Mouse (Mus musculus): ENCODE measurements around the gene Arhgef6. TPM values are rescaled to one million over a fixed set of nuclear protein-coding genes. Genes with fewer than 3 reads are reported as not detected.

Arhgef6 gene
- polyA plus RNA-seq, 1 experiment = 13.4 TPM

- TF ChIP-seq POLR2A (IDR thresholded peaks at IDR 0.05; ENCODE audit: extremely low read depth, insufficient read depth, low read length) (no peak), CTCF (IDR thresholded peaks at IDR 0.05; ENCODE audit: extremely low read depth, insufficient read depth, low read length) (no peak)
- no peak overlapping the region for H3K27ac ChIP-seq (ENCODE audit: insufficient read depth, low read length)
- H3K4me3 ChIP-seq (ENCODE audit: insufficient read depth, low read length) = no peak overlapping the region
Measured at GRCm38 (mm10) chrX:57337582-57337981, 947 bp downstream of the Arhgef6 start.

GRCm38 (mm10) chrX:57336958-57337357, 1.6 kb downstream of the Arhgef6 start:
- H3K27ac ChIP-seq (ENCODE audit: insufficient read depth, low read length) = no peak overlapping the region
- no peak overlapping the region for H3K4me3 ChIP-seq (ENCODE audit: insufficient read depth, low read length)
- no peak for TF ChIP-seq POLR2A (IDR thresholded peaks at IDR 0.05; ENCODE audit: extremely low read depth, insufficient read depth, low read length)
- no peak for TF ChIP-seq CTCF (IDR thresholded peaks at IDR 0.05; ENCODE audit: extremely low read depth, insufficient read depth, low read length)
- no peaks in the 10 kb centered on the region; the same call in 1 of the 2 replicates for H3K4me1 ChIP-seq (ENCODE audit: control insufficient read depth, insufficient read depth, low read length)

More at GRCm38 (mm10) chrX:57337582-57337981, 947 bp downstream of the Arhgef6 start:
- H3K4me1 ChIP-seq (ENCODE audit: control insufficient read depth, insufficient read depth, low read length) = no peaks in the 10 kb centered on the region; the same call in 1 of the 2 replicates

DNA sequence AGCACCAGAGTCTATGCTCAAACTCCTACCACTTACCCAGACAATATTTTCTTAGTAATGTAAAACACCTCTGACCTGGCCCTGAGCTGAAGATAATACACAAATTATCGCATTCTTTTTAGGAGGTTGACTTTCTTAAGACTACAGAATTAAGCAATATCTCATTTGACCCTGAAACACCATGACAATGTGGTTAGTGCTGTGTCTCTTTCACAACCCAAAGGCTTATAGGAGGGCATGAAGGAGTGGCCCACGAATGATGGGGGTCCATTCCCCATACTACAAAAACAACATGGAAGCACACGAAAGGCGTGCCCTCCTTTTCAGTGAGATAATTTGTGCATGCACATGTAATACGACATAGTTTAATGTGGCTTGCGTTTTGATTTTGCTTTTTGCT, 3.2 kb downstream of the Arhgef6 start:
- TF ChIP-seq CTCF (IDR thresholded peaks at IDR 0.05; ENCODE audit: extremely low read depth, insufficient read depth, low read length) = no peak
- TF ChIP-seq POLR2A (IDR thresholded peaks at IDR 0.05; ENCODE audit: extremely low read depth, insufficient read depth, low read length) = no peak
- no peak overlapping the region for H3K27ac ChIP-seq (ENCODE audit: insufficient read depth, low read length)
- no peak overlapping the region for H3K4me3 ChIP-seq (ENCODE audit: insufficient read depth, low read length)
- H3K4me1 ChIP-seq (ENCODE audit: control insufficient read depth, insufficient read depth, low read length) = no peaks in the 10 kb centered on the region; the same call in 1 of the 2 replicates

DNA sequence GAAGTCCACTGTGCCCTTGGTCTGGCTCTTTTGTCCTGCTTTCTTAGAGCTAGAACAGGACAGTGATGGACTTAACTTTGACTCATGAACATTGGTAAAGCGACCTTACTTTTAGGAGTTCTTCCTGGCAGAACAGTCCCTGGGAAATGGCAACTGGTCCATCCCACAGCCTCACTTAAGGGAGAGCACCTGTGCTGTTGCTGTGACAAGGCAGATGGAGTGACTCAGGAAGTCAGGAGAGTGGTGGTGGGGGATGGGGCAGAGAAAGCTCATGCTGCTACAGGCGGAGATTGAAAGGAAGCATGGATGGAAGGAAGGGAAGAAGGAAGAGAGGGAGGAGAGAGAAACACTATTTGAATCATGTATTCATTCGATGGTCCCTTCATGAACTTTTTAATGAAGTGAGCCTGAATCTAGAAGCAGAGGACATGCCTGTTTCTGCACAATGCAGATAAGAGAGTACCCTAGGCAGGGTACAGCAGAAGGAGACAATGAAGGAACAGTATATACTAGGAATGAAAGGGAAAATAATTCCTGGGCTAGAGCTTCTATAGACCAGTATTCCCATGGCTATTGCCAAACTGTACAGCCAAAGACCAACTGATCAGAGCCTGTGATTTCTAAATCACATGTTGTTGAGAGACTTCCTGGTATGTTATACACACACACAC, 10.7 kb downstream of the Arhgef6 start:
- Histone ChIP-seq H3K4me1 (ENCODE audit: control insufficient read depth, insufficient read depth, low read length) (no peaks in the 10 kb centered on the region), H3K4me3 (ENCODE audit: insufficient read depth, low read length) (no peak overlapping the region), H3K27ac (ENCODE audit: insufficient read depth, low read length) (no peak overlapping the region)
- TF ChIP-seq CTCF (IDR thresholded peaks at IDR 0.05; ENCODE audit: extremely low read depth, insufficient read depth, low read length) = no peak
- TF ChIP-seq POLR2A (IDR thresholded peaks at IDR 0.05; ENCODE audit: extremely low read depth, insufficient read depth, low read length) = no peak

- Histone ChIP-seq H3K4me3 (ENCODE audit: insufficient read depth, low read length) (peak overlapping the region; percentile 37), H3K27ac (ENCODE audit: insufficient read depth, low read length) (no peak overlapping the region), H3K4me1 (ENCODE audit: control insufficient read depth, insufficient read depth, low read length) (no peaks in the 10 kb centered on the region)
- no peak for TF ChIP-seq CTCF (IDR thresholded peaks at IDR 0.05; ENCODE audit: extremely low read depth, insufficient read depth, low read length)
- TF ChIP-seq POLR2A (IDR thresholded peaks at IDR 0.05; ENCODE audit: extremely low read depth, insufficient read depth, low read length) = no peak
Measured at GRCm38 (mm10) chrX:57326487-57327221, 11.9 kb downstream of the Arhgef6 start.

DNA sequence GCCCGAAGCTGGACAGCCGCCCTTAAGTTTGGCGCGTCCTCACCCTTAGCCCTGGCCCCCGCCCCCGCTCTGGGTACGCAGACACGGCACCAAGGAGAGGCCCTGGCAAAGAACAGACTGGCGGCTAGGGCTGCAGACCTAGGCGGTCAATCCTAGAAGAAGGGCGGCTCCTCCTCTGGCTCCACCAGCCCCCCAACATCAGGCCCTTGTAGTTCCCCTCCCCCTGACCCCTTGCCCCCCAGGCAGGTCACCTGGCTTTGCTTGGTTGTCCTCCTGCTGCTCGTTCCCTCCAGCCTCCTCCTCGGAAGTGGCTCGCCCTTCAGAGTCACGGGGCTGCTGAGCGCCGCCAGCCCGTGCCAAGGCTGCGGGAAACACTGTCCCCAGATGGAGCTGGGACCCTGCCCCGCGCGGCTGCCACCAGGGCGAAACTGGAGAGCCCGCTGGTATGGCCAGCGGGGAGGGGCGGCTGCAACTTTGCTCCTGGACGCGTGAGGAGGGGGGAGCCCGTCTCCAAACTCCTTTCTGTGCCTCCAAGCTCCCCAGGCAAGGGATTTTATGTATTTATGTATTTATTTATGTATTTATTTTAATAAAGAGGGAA, 12.6 kb downstream of the Arhgef6 start:
- TF ChIP-seq POLR2A (IDR thresholded peaks at IDR 0.05; ENCODE audit: extremely low read depth, insufficient read depth, low read length) (no peak), CTCF (IDR thresholded peaks at IDR 0.05; ENCODE audit: extremely low read depth, insufficient read depth, low read length) (no peak)
- H3K27ac ChIP-seq (ENCODE audit: insufficient read depth, low read length) = no peak overlapping the region
- peak overlapping the region; percentile 37 for H3K4me3 ChIP-seq (ENCODE audit: insufficient read depth, low read length)
- H3K4me1 ChIP-seq (ENCODE audit: control insufficient read depth, insufficient read depth, low read length) = no peaks in the 10 kb centered on the region

GRCm38 (mm10) chrX:57324891-57325290, 13.6 kb downstream of the Arhgef6 start:
- TF ChIP-seq CTCF (IDR thresholded peaks at IDR 0.05; ENCODE audit: extremely low read depth, insufficient read depth, low read length) = no peak
- TF ChIP-seq POLR2A (IDR thresholded peaks at IDR 0.05; ENCODE audit: extremely low read depth, insufficient read depth, low read length) = no peak
- H3K27ac ChIP-seq (ENCODE audit: insufficient read depth, low read length) = no peak overlapping the region
- no peak overlapping the region for H3K4me3 ChIP-seq (ENCODE audit: insufficient read depth, low read length)
- H3K4me1 ChIP-seq (ENCODE audit: control insufficient read depth, insufficient read depth, low read length) = no peaks in the 10 kb centered on the region

- TF ChIP-seq CTCF (IDR thresholded peaks at IDR 0.05; ENCODE audit: extremely low read depth, insufficient read depth, low read length) (no peak), POLR2A (IDR thresholded peaks at IDR 0.05; ENCODE audit: extremely low read depth, insufficient read depth, low read length) (no peak)
- H3K27ac ChIP-seq (ENCODE audit: insufficient read depth, low read length) = no peak overlapping the region
- no peaks in the 10 kb centered on the region for H3K4me1 ChIP-seq (ENCODE audit: control insufficient read depth, insufficient read depth, low read length)
- no peak overlapping the region for H3K4me3 ChIP-seq (ENCODE audit: insufficient read depth, low read length)
Measured at GRCm38 (mm10) chrX:57312066-57312465, 26.5 kb downstream of the Arhgef6 start.

- H3K4me1 ChIP-seq (ENCODE audit: control insufficient read depth, insufficient read depth, low read length) = no peaks in the 10 kb centered on the region
- no peak for TF ChIP-seq POLR2A (IDR thresholded peaks at IDR 0.05; ENCODE audit: extremely low read depth, insufficient read depth, low read length)
- H3K4me3 ChIP-seq (ENCODE audit: insufficient read depth, low read length) = no peak overlapping the region
- H3K27ac ChIP-seq (ENCODE audit: insufficient read depth, low read length) = no peak overlapping the region
Measured at GRCm38 (mm10) chrX:57309993-57310392, 28.5 kb downstream of the Arhgef6 start.

Data from cortical plate, adult 2 months (tissue).